Mouse (Mus musculus): ENCODE results near the gene Dnajb8. TPM values are rescaled to one million over a fixed set of nuclear protein-coding genes. Genes with fewer than 3 reads are reported as not detected.

Gene Dnajb8
- not detected in 2 replicates for total RNA-seq (2012; rRNA removed)
- total RNA-seq (2014; rRNA removed), result not detected in 2 replicates
- polyA plus RNA-seq (2012; ENCODE audit: insufficient read length, low read depth), result not detected in 2 replicates

DNA sequence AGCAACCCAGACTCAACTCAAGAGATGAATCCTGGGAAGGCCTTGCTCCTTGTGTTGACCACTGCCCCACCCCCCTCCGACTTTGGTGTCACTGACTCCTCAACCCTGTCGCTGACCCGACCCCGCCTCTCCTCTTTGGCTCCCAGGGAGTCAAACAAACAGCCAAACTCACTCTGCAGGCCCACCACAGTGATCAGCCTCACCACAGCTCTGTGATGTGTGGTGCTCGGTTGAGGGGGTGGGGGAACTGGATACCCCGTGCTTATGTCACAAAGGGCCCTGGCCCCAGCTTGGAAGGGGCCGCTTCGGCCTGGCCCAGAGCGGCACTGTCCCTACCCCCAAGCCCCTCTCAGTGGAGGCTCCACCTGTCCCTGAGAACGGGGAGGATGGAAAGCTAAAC is at the start of gene Dnajb8:
Dnajb8 (plus strand) TSS at position 301 of the 400 bp plus-strand sequence.
- dilution Hi-C loops (cut with MboI; ENCODE audit: extremely low pct_ligation_motif_present, extremely low pct_unique_long_range_greater_than_20kb, low sequenced_read_pairs), result no loop called here
- H3K4me2 ChIP-seq (ENCODE audit: insufficient read depth, low read depth, poor library complexity, severe bottlenecking), result no peak within 1 kb of the TSS
- DNase-seq (ENCODE audit: extremely low read depth), result no peak
- H3K36me3 ChIP-seq (replicated peaks in 1 of 2; ENCODE audit: control insufficient read depth in 1 of 2, insufficient read depth in 1 of 2, low read length in 1 of 2), result no peaks in the 10 kb centered on the region
- no peaks in the 10 kb centered on the region for H3K79me2 ChIP-seq (replicated peaks; ENCODE audit: control insufficient read depth, extremely low read depth, insufficient read depth, poor library complexity, severe bottlenecking)
- H3K9me3 ChIP-seq (replicated peaks; ENCODE audit: low read length), result peaks cover 7% of the 10 kb centered on the region
- peaks cover 66% of the 10 kb centered on the region for H3K27me3 ChIP-seq (replicated peaks)
- in situ Hi-C loops (cut with MboI; ENCODE audit: low pct_ligation_motif_present, low pct_unique_long_range_greater_than_20kb, low sequenced_read_pairs), result no loop called here
- peaks cover 0 to 7% of the 10 kb centered on the region in 2 experiments; a peak in 2 of 4 replicates for H3K4me1 ChIP-seq (ENCODE audit: control insufficient read depth in 1 of 2, insufficient read depth in 2 of 2)
- H3K27ac ChIP-seq (ENCODE audit: insufficient read depth, low read depth), result no peak within 1 kb of the TSS
- H3K4me3 ChIP-seq (replicated peaks in 1 of 3; ENCODE audit: low read depth in 2 of 3, low read length in 2 of 3, poor library complexity in 1 of 3), result no peak within 1 kb of the TSS
- no peak within 1 kb of the TSS for H3K9ac ChIP-seq (ENCODE audit: insufficient read depth, low read depth)
- TF ChIP-seq RAD21 (IDR thresholded peaks at IDR 0.05; ENCODE audit: low read depth, low read length) (no peak), MAX (IDR thresholded peaks at IDR 0.05; ENCODE audit: low read length) (no peak), POLR2AphosphoS2 (IDR thresholded peaks at IDR 0.05; ENCODE audit: low read depth, low read length) (no peak), USF2 (conservative IDR thresholded peaks at IDR 0.05; ENCODE audit: low read depth, low read length) (no peak), MAZ (IDR thresholded peaks at IDR 0.05; ENCODE audit: low read depth, low read length) (no peak), TBP (conservative IDR thresholded peaks at IDR 0.05; ENCODE audit: low read depth, low read length) (no peak), SMC3 (IDR thresholded peaks at IDR 0.05; ENCODE audit: low read depth, low read length) (no peak), ETS1 (conservative IDR thresholded peaks at IDR 0.05; ENCODE audit: low read depth, low read length) (no peak), NELFE (IDR thresholded peaks at IDR 0.05; ENCODE audit: low read depth, low read length) (no peak), ZMIZ1 (IDR thresholded peaks at IDR 0.05; ENCODE audit: low read depth, low read length) (no peak), MXI1 (IDR thresholded peaks at IDR 0.05; ENCODE audit: low read depth, low read length) (no peak), SIN3A (IDR thresholded peaks at IDR 0.05; ENCODE audit: low read length) (no peak), CTCF (conservative IDR thresholded peaks at IDR 0.05 in 1 of 2, IDR thresholded peaks at IDR 0.05 in 1 of 2; ENCODE audit: low read depth in 2 of 2, low read length in 2 of 2) (no peak), USF1 (IDR thresholded peaks at IDR 0.05; ENCODE audit: low read depth, low read length) (no peak), CHD1 (IDR thresholded peaks at IDR 0.05; ENCODE audit: low read depth, low read length) (no peak), MAFK (IDR thresholded peaks at IDR 0.05; ENCODE audit: insufficient replicate concordance, low read length) (no peak), BHLHE40 (IDR thresholded peaks at IDR 0.05; ENCODE audit: low read depth, low read length) (no peak), RCOR1 (conservative IDR thresholded peaks at IDR 0.05; ENCODE audit: low read depth, low read length) (no peak), CHD2 (IDR thresholded peaks at IDR 0.05; ENCODE audit: low read length) (no peak)

DNA sequence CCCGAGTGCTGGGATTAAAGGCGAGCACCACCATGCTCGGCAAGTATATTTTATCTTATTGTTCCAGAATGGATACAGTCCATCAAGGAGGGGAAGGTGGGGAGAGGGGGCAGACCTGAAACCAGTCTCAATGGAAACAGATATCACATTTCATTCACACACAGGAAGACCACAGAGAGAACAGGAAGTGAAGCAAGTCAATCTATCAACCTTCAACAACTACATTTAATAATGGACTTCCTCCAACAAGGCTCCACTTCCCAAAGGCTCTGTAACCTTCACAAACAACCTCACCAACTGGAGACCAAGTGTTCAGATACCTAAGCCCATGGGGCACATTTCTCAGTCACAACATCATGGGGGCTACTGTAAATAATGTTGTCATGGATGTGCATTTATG is 47.9 kb upstream of the Dnajb8 start:
- H3K27ac ChIP-seq (ENCODE audit: insufficient read depth, low read depth), result no peak overlapping the region
- TF ChIP-seq NRF1 (IDR thresholded peaks at IDR 0.05; ENCODE audit: low read depth, low read length) (no peak), NELFE (IDR thresholded peaks at IDR 0.05; ENCODE audit: low read depth, low read length) (no peak), RCOR1 (conservative IDR thresholded peaks at IDR 0.05; ENCODE audit: low read depth, low read length) (no peak), ZC3H11A (IDR thresholded peaks at IDR 0.05; ENCODE audit: low read depth, low read length) (no peak), ETS1 (conservative IDR thresholded peaks at IDR 0.05; ENCODE audit: low read depth, low read length) (no peak), RAD21 (IDR thresholded peaks at IDR 0.05; ENCODE audit: low read depth, low read length) (no peak), TBP (conservative IDR thresholded peaks at IDR 0.05; ENCODE audit: low read depth, low read length) (no peak), MEF2A (IDR thresholded peaks at IDR 0.05; ENCODE audit: borderline replicate concordance, low read depth, low read length) (no peak), EP300 (IDR thresholded peaks at IDR 0.05; ENCODE audit: low read length) (no peak), POLR2AphosphoS2 (IDR thresholded peaks at IDR 0.05; ENCODE audit: low read depth, low read length) (no peak), CTCF (conservative IDR thresholded peaks at IDR 0.05 in 1 of 2, IDR thresholded peaks at IDR 0.05 in 1 of 2; ENCODE audit: low read depth in 2 of 2, low read length in 2 of 2) (no peak)
- H3K9ac ChIP-seq (ENCODE audit: insufficient read depth, low read depth), result no peak overlapping the region
- peaks cover 34% of the 10 kb centered on the region for H3K9me3 ChIP-seq (replicated peaks; ENCODE audit: low read length)
- dilution Hi-C loops (cut with MboI; ENCODE audit: extremely low pct_ligation_motif_present, extremely low pct_unique_long_range_greater_than_20kb, low sequenced_read_pairs) (no loop called here), in situ Hi-C loops (cut with MboI; ENCODE audit: low pct_ligation_motif_present, low pct_unique_long_range_greater_than_20kb, low sequenced_read_pairs) (no loop called here)
- H3K79me2 ChIP-seq (replicated peaks; ENCODE audit: control insufficient read depth, extremely low read depth, insufficient read depth, poor library complexity, severe bottlenecking), result no peaks in the 10 kb centered on the region
- DNase-seq (ENCODE audit: extremely low read depth), result no peak
- H3K27me3 ChIP-seq (replicated peaks), result peaks cover 16% of the 10 kb centered on the region
- H3K4me2 ChIP-seq (ENCODE audit: insufficient read depth, low read depth, poor library complexity, severe bottlenecking), result no peak overlapping the region
- H3K4me3 ChIP-seq (replicated peaks in 1 of 3; ENCODE audit: low read depth in 2 of 3, low read length in 2 of 3, poor library complexity in 1 of 3), result no peak overlapping the region
- H3K36me3 ChIP-seq (replicated peaks in 1 of 2; ENCODE audit: control insufficient read depth in 1 of 2, insufficient read depth in 1 of 2, low read length in 1 of 2), result no peaks in the 10 kb centered on the region
- H3K4me1 ChIP-seq (ENCODE audit: control insufficient read depth in 1 of 2, insufficient read depth in 2 of 2), result no peaks in the 10 kb centered on the region

Data from CH12.LX (cell line).